Mouse (Mus musculus) kidney, adult 9 months (tissue): Measurements from ENCODE around the gene Gm9639.
"Not testable (repeated sequence)": the region's sequence is repeated elsewhere in the genome, so short reads cannot be mapped to it uniquely, and the experiment has no call there.

Source experiments
- DNase-seq: peaks from one replicate; pipeline ENCODE4 v3.0.0; 2022

Gm9639 gene

GRCm38 (mm10) chr10:77794976-77795375 is at the start of gene Gm9639:
TSS of gene Gm9639 (minus strand) at chr10:77795076.
- no peak for DNase-seq

- DNase-seq: no peak
Observed at GRCm38 (mm10) chr10:77839006-77839405, 44.1 kb upstream of the Gm9639 start.

GRCm38 (mm10) chr10:77835647-77836046 is 40.8 kb upstream of the Gm9639 start, which contains the start of gene Krtap10-10:
TSS of gene Krtap10-10 (plus strand) at chr10:77835947.
- no peak for DNase-seq

- DNase-seq: no peak
Observed at GRCm38 (mm10) chr10:77826951-77827350, 32.1 kb upstream of the Gm9639 start, which contains the start of gene Krtap10-4. TSS of gene Krtap10-4 (minus strand) at chr10:77827095.

GRCm38 (mm10) chr10:77819203-77819602 is 24.3 kb upstream of the Gm9639 start:
- DNase-seq: no peak

- DNase-seq: no peak
Observed at GRCm38 (mm10) chr10:77818523-77818922, 23.6 kb upstream of the Gm9639 start.

GRCm38 (mm10) chr10:77815514-77815913 is 20.6 kb upstream of the Gm9639 start:
- peak; percentile 13 for DNase-seq

- no peak for DNase-seq
Observed at GRCm38 (mm10) chr10:77814382-77814781, 19.5 kb upstream of the Gm9639 start, which contains the start of gene Gm2696. TSS of gene Gm2696 (plus strand) at chr10:77814682.

- DNase-seq: no peak
Observed at GRCm38 (mm10) chr10:77811743-77812142, 16.9 kb upstream of the Gm9639 start, which contains the start of gene Gm9507. TSS of gene Gm9507 (minus strand) at chr10:77811843.

GRCm38 (mm10) chr10:77804095-77804494 is 9.2 kb upstream of the Gm9639 start:
- DNase-seq: peak; percentile 9

GRCm38 (mm10) chr10:77798921-77799508 is 4.1 kb upstream of the Gm9639 start, which contains the start of gene Gm19668:
TSS of gene Gm19668 (minus strand) at chr10:77799133.
- no peak for DNase-seq

GRCm38 (mm10) chr10:77798164-77798920 is 3.5 kb upstream of the Gm9639 start:
- DNase-seq: not testable (repeated sequence)

- no peak for DNase-seq
Observed at GRCm38 (mm10) chr10:77797677-77798076, 2.8 kb upstream of the Gm9639 start.

- DNase-seq: no peak
Observed at GRCm38 (mm10) chr10:77788621-77789020, 6.3 kb downstream of the Gm9639 start.

GRCm38 (mm10) chr10:77787876-77788275 is 7.0 kb downstream of the Gm9639 start, which contains the start of gene Gm7137:
TSS of gene Gm7137 (minus strand) at chr10:77788200.
- DNase-seq: not testable (repeated sequence)

- not testable (repeated sequence) for DNase-seq
Observed at GRCm38 (mm10) chr10:77783396-77783795, 11.5 kb downstream of the Gm9639 start.

GRCm38 (mm10) chr10:77782442-77782841 is 12.4 kb downstream of the Gm9639 start, which contains the start of gene Gm3250:
TSS of gene Gm3250 (minus strand) at chr10:77782542.
- not testable (repeated sequence) for DNase-seq

- not testable (repeated sequence) for DNase-seq
Observed at GRCm38 (mm10) chr10:77776844-77777243, 18.0 kb downstream of the Gm9639 start, which contains the start of gene Gm7138. TSS of gene Gm7138 (minus strand) at chr10:77776944.

GRCm38 (mm10) chr10:77772142-77772541 is 22.7 kb downstream of the Gm9639 start:
- not testable (repeated sequence) for DNase-seq

GRCm38 (mm10) chr10:77771225-77771624 is 23.7 kb downstream of the Gm9639 start, which contains the start of gene Gm3238:
TSS of gene Gm3238 (minus strand) at chr10:77771325.
- DNase-seq: not testable (repeated sequence)

GRCm38 (mm10) chr10:77769727-77770126 is 25.1 kb downstream of the Gm9639 start:
- no peak for DNase-seq

GRCm38 (mm10) chr10:77759582-77759981 is 35.3 kb downstream of the Gm9639 start, which contains the start of gene Gm3233:
TSS of gene Gm3233 (minus strand) at chr10:77759682.
- DNase-seq: not testable (repeated sequence)

- no peak for DNase-seq
Observed at GRCm38 (mm10) chr10:77753448-77753847, 41.4 kb downstream of the Gm9639 start.
